Mouse (Mus musculus) erythroblast, embryonic 14.5 days (primary cell): ENCODE data around the gene Mlh3. TPM values are rescaled to one million over a fixed set of nuclear protein-coding genes. Genes with fewer than 3 reads are reported as not detected.
A peak's percentile ranks its signal among the peaks of the same experiment; 100 is the strongest.

Experiments
- H3K27me3 ChIP-seq: 2 replicates; pipeline ENCODE4 v1.6.1; 2012; ENCODE audit warnings: inconsistent platforms; ENCODE audit not compliant: control insufficient read depth
- H3K36me3 ChIP-seq: 2 replicates; pipeline ENCODE4 v1.6.1; 2012; ENCODE audit warnings: mild to moderate bottlenecking, inconsistent platforms; ENCODE audit not compliant: control insufficient read depth
- H3K4me1 ChIP-seq: 2 replicates; pipeline ENCODE4 v1.6.1; 2012; ENCODE audit warnings: inconsistent platforms; ENCODE audit not compliant: control insufficient read depth
- H3K4me3 ChIP-seq: replicated peaks from 2 replicates; pipeline ENCODE3; 2012; ENCODE audit warnings: moderate library complexity, mild to moderate bottlenecking, inconsistent platforms
- H3K9me3 ChIP-seq: 2 replicates; pipeline ENCODE4 v1.6.1; 2012; ENCODE audit warnings: low read length, inconsistent platforms, mixed read lengths; ENCODE audit not compliant: control insufficient read depth
- GATA1 ChIP-seq: IDR thresholded peaks from 2 replicates; pipeline ENCODE4 v1.6.1; 2012; ENCODE audit warnings: low read length, inconsistent platforms, mixed read lengths
- TAL1 ChIP-seq: IDR thresholded peaks from 3 replicates; pipeline ENCODE4 v1.6.1; 2012; ENCODE audit warnings: low read length, inconsistent platforms, mixed read lengths
- polyA plus RNA-seq: library from polyadenylated mRNA; stranded (reverse); fragments of >175 nt; gene quantifications from 2 replicates; pipeline ENCODE4 v1.2.3, GENCODE M21; 2012

Gene Mlh3
- polyA plus RNA-seq, 1 experiment = 0.04 TPM

DNA sequence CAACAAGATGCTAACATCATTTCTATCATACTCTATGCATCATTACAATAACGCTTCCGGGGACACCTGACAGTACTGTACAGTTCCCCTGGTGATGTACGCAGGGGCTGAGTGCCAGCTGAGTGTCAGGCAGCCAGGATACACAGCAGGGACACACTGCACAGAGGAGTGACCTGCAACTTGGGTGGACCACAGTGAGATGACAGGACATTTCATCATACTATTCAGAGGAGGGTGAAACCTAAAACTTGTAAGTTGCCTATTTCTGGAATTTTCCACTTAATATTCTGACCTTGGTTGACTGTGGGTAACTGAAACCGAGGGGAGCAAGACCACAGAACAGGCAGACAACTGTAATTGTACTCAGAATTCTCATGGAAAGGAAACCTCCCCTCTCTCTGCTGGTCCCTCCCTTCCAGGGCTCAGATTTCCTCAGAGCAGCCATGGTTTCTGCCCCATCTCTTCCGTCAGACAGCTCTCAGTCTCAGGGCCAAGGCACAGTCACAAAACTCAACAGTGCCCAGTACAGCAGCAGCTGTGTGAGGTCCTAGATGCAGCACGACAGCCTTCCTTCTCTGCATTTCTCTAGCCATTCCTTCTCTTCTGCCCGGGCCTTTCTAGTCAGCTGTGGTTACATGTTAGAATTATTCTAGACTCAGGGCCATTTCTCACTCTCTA lies 14.2 kb downstream of the Mlh3 start:
- Histone ChIP-seq H3K36me3 (peaks cover 2% of the 10 kb centered on the region), H3K27me3 (no peaks in the 10 kb centered on the region), H3K4me1 (peaks cover 2% of the 10 kb centered on the region; the same call in 1 of the 2 replicates), H3K9me3 (no peaks in the 10 kb centered on the region), H3K4me3 (no peak overlapping the region)
- TF ChIP-seq TAL1 (no peak), GATA1 (no peak)

DNA sequence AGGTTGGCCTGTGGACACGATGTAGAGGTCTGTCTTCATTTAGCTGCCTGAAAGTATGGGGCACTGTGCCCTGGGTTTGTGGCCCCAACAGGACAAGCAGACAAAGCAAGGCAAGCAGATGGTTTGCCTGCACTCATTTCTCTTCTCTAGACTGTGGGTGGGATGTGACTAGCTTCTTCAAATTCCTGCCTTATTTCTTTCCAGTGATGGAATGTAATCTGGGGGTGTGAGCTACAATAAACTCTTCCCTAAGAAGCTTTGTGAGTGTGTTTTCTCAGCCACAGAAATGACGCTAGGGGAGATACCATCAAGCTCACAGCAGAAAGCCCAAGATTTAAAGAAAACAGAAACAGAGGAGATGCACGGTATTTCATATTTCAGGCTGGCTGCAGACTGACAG lies 18.3 kb downstream of the Mlh3 start:
- Histone ChIP-seq H3K9me3 (peaks cover 7% of the 10 kb centered on the region), H3K27me3 (no peaks in the 10 kb centered on the region), H3K4me3 (no peak overlapping the region), H3K4me1 (no peaks in the 10 kb centered on the region), H3K36me3 (peaks cover 7% of the 10 kb centered on the region)
- TF ChIP-seq TAL1 = no peak
- TF ChIP-seq GATA1 = no peak

DNA sequence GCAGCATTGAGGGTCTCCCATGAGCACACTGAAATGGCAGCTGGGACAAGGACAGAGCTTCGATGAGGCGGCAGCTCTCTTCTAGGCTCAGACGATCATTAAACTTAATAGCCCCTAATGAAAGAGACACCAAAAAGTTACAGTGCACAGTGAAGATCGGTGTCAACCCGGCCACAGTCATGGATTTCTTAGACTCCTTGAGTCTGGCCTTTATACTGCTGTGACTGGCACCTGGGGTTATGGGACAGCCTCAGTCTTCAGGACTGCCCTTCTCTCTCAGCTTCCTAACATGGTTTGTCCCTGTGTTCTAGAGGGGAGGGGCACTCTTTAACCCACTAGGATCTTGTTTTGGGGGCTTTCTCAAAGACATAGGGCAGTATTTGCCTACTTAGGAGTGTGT lies 32.8 kb downstream of the Mlh3 start:
- no peak overlapping the region for H3K4me3 ChIP-seq
- H3K27me3 ChIP-seq = no peaks in the 10 kb centered on the region
- H3K36me3 ChIP-seq = peaks cover 2% of the 10 kb centered on the region
- H3K4me1 ChIP-seq = no peaks in the 10 kb centered on the region
- no peaks in the 10 kb centered on the region for H3K9me3 ChIP-seq
- TF ChIP-seq GATA1 (no peak), TAL1 (no peak)

DNA sequence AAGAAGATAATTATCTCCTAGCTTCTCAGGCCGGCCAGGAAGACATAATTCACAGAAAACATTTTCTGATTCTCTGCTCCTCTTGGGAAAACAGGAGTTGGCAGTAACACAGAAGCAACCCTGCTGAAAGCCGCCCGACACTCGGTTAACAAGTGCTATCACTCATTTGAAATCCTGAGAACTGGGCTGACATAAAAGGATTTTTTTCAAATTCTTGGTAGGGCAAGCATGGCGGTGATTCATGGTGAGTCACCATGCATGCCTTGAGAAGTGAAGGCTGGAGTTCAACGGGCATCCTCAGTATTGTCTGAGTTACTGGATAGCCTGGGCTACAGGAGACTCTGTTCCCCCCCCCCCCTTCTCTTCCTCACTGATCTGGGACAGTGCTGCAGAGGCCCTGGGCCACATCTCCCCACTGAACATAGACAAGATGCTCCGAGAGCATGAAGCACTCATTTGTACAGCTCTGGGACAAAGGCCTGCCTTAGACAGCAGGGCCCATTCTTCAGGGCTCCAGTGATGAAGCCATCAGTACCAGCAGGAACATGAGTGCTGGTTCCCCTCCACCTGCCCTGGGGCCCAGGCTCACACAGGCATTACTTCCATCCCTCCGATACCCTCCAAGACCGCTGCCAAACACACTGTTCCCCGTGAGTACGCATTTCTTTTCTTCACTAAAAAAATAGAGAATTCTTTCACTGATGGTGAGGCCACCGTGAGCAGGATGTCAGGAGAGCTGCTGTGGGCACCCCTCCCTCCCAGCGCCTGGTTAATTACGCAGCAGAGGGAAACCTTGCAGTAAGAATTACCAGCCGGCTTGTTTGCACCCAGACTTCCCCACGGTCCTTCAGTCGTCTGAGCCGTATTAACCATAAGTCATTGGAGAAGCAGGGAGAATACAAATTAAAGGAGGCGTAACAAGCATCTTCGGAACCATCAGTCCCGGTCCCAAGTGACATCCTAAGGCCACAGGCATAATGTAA lies 36.7 kb downstream of the Mlh3 start:
- Histone ChIP-seq H3K4me3 (no peak overlapping the region), H3K36me3 (peaks cover 2% of the 10 kb centered on the region), H3K9me3 (no peaks in the 10 kb centered on the region), H3K4me1 (no peaks in the 10 kb centered on the region), H3K27me3 (no peaks in the 10 kb centered on the region)
- TF ChIP-seq GATA1 = no peak
- no peak for TF ChIP-seq TAL1

DNA sequence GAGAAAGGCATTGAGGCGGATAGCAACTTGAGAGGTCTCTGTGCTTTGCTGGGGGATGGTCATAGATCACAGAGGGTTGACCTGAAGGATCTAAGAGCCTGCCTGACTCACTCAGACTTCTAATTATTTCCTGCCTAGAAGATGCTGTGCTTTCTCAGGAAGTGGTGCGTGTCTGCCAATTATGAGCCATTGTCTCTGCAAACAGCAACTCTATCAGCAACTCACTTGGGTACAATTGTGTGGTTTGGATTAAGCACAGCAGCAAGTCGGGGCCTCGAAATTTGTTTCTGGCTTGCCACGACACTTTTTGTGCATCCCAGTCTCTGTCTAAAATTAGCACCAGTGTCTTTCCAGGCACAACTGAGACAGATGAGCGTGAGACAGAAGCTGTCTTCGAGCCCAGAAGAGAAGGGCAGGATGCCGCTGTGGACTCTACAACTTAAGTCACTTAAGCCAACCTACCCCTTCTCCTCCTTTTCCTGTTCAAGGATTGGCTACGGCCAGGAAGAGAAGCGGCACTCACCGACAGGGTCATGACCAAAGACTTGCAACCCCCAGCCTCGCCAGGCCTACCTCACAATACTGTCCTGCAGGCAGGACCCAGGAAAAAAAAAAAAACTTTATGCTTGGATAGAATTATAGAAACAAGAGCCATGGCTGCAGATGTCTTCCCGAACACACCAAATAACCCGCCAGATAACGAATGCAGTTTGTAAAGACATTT lies 42.4 kb downstream of the Mlh3 start:
- Histone ChIP-seq H3K4me3 (no peak overlapping the region), H3K9me3 (no peaks in the 10 kb centered on the region), H3K4me1 (no peaks in the 10 kb centered on the region), H3K27me3 (no peaks in the 10 kb centered on the region), H3K36me3 (peaks cover 42% of the 10 kb centered on the region)
- no peak for TF ChIP-seq GATA1
- TF ChIP-seq TAL1 = no peak

DNA sequence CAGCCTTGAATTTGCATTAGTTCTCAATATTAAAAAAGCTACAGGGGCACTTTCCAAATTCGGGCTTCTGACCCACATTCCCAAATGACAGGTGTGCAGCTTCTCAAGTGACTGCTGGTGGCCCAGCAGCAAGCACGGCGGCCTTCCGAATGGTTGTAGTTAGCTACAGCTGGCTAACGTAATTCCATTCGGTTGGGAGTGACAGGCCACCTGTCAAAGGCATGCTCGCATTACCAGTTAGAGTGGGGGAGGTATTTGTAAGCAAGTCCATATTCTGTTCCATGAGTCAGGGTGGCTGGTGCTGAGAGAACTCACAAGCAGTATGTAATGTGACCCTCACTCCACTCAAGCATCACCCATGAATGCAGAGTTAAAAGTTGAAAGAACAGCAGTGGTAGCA lies 43.2 kb downstream of the Mlh3 start:
- H3K9me3 ChIP-seq = no peaks in the 10 kb centered on the region
- H3K36me3 ChIP-seq = peaks cover 51% of the 10 kb centered on the region
- H3K4me3 ChIP-seq = no peak overlapping the region
- TF ChIP-seq TAL1 = no peak
- no peak for TF ChIP-seq GATA1
- H3K27me3 ChIP-seq = no peaks in the 10 kb centered on the region
- no peaks in the 10 kb centered on the region for H3K4me1 ChIP-seq

DNA sequence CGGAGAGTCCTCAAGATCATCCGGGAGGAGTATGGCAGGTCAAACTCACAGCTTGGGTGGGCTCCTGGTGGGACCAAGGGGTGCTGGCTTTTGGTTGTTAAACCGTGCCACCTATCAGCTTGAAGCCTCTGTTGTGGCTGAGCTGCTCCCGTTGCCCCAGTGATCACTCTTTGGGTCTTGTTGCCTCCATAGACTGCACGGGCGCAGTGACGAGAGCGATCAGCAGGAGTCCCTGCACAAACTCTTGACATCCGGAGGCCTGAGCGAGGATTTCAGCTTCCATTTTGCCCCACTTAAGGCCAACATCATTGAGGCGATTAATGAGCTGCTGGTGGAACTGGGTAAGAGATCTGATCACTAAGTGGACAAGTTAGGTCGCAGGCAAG lies 50.5 kb downstream of the Mlh3 start:
- Histone ChIP-seq H3K27me3 (no peaks in the 10 kb centered on the region; the same call in 1 of the 2 replicates), H3K4me1 (peaks cover 30% of the 10 kb centered on the region), H3K4me3 (peak overlapping the region; percentile 74), H3K36me3 (peaks cover 43% of the 10 kb centered on the region), H3K9me3 (no peaks in the 10 kb centered on the region)
- TF ChIP-seq GATA1 (no peak), TAL1 (no peak)

DNA sequence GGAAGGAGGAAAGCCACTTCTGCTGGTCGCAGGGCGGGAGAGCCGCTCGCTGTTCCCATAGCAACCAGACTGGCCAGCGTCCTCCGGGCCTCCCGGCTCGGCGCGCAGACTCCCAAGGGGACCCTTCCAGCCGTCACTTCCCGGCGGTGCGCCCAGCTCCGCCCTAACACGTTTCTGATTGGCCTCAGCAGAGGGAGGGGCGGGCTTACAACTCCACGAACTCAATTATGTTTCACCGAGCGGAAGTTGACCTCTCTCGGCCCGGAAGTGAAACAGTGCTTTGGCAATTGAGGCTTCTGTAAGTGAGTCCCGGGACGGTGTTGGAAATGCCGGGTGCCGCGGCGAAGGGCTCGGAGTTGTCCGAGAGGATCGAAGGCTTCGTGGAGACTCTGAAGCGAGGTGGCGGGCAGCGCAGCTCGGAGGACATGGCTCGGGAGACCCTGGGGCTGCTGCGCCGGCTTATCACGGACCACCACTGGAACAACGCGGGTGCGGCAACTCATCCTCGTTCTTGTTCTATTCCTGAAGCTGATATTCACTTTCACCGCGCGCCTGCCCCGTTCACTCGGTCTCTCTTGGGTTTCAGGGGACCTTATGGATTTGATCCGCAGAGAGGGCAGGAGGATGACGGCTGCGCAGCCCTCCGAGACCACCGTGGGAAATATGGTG lies 51.0 kb downstream of the Mlh3 start, which contains the start of gene Eif2b2:
TSS of gene Eif2b2 (plus strand) at position 246 of the 669 bp plus-strand sequence.
- peaks cover 38% of the 10 kb centered on the region for H3K36me3 ChIP-seq
- no peaks in the 10 kb centered on the region for H3K9me3 ChIP-seq
- H3K4me1 ChIP-seq = peaks cover 30% of the 10 kb centered on the region
- TF ChIP-seq GATA1 (no peak), TAL1 (no peak)
- H3K4me3 ChIP-seq = peak within 1 kb of the TSS; percentile 74
- no peaks in the 10 kb centered on the region; the same call in 1 of the 2 replicates for H3K27me3 ChIP-seq
